Mouse (Mus musculus) right cerebral cortex, adult 2 months (tissue): Measurements from ENCODE around the gene Sec11a.
"Not testable (repeated sequence)": the region's sequence is repeated elsewhere in the genome, so short reads cannot be mapped to it uniquely, and the experiment has no call there.

Experiments used
- DNase-seq, 2 experiments: peaks; one replicate each; pipeline ENCODE4 v3.0.0; 2021 to 2022; ENCODE audit warnings: low spot score in 2 of 2

Gene Sec11a

GRCm38 (mm10) chr7:80959003-80959402, 11.4 kb upstream of the Sec11a start:
- DNase-seq: no peak

GRCm38 (mm10) chr7:80956891-80957290, 9.3 kb upstream of the Sec11a start:
- DNase-seq: no peak

GRCm38 (mm10) chr7:80954251-80954650, 6.7 kb upstream of the Sec11a start:
- DNase-seq: no peak

GRCm38 (mm10) chr7:80952140-80952539, 4.6 kb upstream of the Sec11a start:
- no peak for DNase-seq

GRCm38 (mm10) chr7:80951461-80951860, 3.9 kb upstream of the Sec11a start:
- DNase-seq: no peak

- DNase-seq: no peak
These were observed 7.8 kb downstream of the Sec11a start for GRCm38 (mm10) chr7:80939808-80940207.

GRCm38 (mm10) chr7:80937304-80937666, 10.3 kb downstream of the Sec11a start:
- not testable (repeated sequence) for DNase-seq

- DNase-seq: not testable (repeated sequence)
These were observed 10.8 kb downstream of the Sec11a start for GRCm38 (mm10) chr7:80936617-80937303.

- no peak for DNase-seq
These were observed 11.7 kb downstream of the Sec11a start for GRCm38 (mm10) chr7:80935834-80936233.

- no peak for DNase-seq
These were observed 14.8 kb downstream of the Sec11a start for GRCm38 (mm10) chr7:80932777-80933176.

GRCm38 (mm10) chr7:80931618-80932207, 15.9 kb downstream of the Sec11a start:
- DNase-seq: peak in 1 of 2 experiments; percentile 18

- DNase-seq: no peak
These were observed 24.4 kb downstream of the Sec11a start for GRCm38 (mm10) chr7:80923165-80923564.

- no peak for DNase-seq
These were observed 28.0 kb downstream of the Sec11a start for GRCm38 (mm10) chr7:80919647-80920008.

GRCm38 (mm10) chr7:80918982-80919646, 28.5 kb downstream of the Sec11a start:
- no peak for DNase-seq

- no peak for DNase-seq
These were observed 29.6 kb downstream of the Sec11a start for GRCm38 (mm10) chr7:80917916-80918465.

GRCm38 (mm10) chr7:80912496-80912895, 35.1 kb downstream of the Sec11a start:
- DNase-seq: no peak

GRCm38 (mm10) chr7:80911053-80911452, 36.5 kb downstream of the Sec11a start:
- DNase-seq: no peak

- DNase-seq: peak; percentile 37 to 64
These were observed 42.6 kb downstream of the Sec11a start, which contains the start of gene Nmb for GRCm38 (mm10) chr7:80904921-80905515. Gene Nmb (minus strand): TSS chr7:80905076.

GRCm38 (mm10) chr7:80903625-80904422, 43.8 kb downstream of the Sec11a start:
- no peak for DNase-seq

GRCm38 (mm10) chr7:80901541-80902274, 45.9 kb downstream of the Sec11a start:
- no peak for DNase-seq
